Mouse (Mus musculus): ENCODE measurements around the gene Klf5.

- TF ChIP-seq USF1 (IDR thresholded peaks at IDR 0.05; ENCODE audit: low read depth, low read length), result no peak
- TF ChIP-seq GABPA (IDR thresholded peaks at IDR 0.05; ENCODE audit: low read depth, low read length), result no peak
- TF ChIP-seq MEF2A (IDR thresholded peaks at IDR 0.05; ENCODE audit: extremely low read depth, insufficient replicate concordance, low read depth, low read length, poor library complexity, severe bottlenecking), result no peak
- no peak for TF ChIP-seq ZKSCAN1 (IDR thresholded peaks at IDR 0.05; ENCODE audit: low read depth, low read length)
- no peak for TF ChIP-seq CTCF (IDR thresholded peaks at IDR 0.05 in 2 of 3, conservative IDR thresholded peaks at IDR 0.05 in 1 of 3; ENCODE audit: control insufficient read depth in 1 of 3, insufficient read depth in 1 of 3, low read depth in 2 of 3, low read length in 3 of 3, poor library complexity in 1 of 3, severe bottlenecking in 1 of 3)
- TF ChIP-seq MAZ (IDR thresholded peaks at IDR 0.05; ENCODE audit: low read depth, low read length), result no peak
- TF ChIP-seq EP300 (IDR thresholded peaks at IDR 0.05; ENCODE audit: low read depth in 1 of 2, low read length in 2 of 2), result no peak
- TF ChIP-seq POLR2A (IDR thresholded peaks at IDR 0.05; ENCODE audit: control insufficient read depth in 1 of 2, insufficient read depth in 1 of 2, low read depth in 1 of 2, low read length in 2 of 2, poor library complexity in 1 of 2), result no peak
- TF ChIP-seq MAX (IDR thresholded peaks at IDR 0.05; ENCODE audit: low read length), result no peak
- no peak for TF ChIP-seq HCFC1 (IDR thresholded peaks at IDR 0.05; ENCODE audit: low read depth, low read length)
- no peak for TF ChIP-seq E2F4 (IDR thresholded peaks at IDR 0.05; ENCODE audit: borderline replicate concordance, low read depth, low read length)
- no peak for TF ChIP-seq RAD21 (IDR thresholded peaks at IDR 0.05; ENCODE audit: low read depth, low read length)
Observed at GRCm38 (mm10) chr14:99354761-99355609, 56.5 kb downstream of the Klf5 start.

All from MEL (cell line).